Mouse (Mus musculus): Measurements from ENCODE around the gene Mus81.

GRCm38 (mm10) chr19:5447515-5448353 lies 40.5 kb downstream of the Mus81 start, which contains the start of gene Fosl1:
- no peak for TF ChIP-seq CTCF (IDR thresholded peaks at IDR 0.05; ENCODE audit: borderline replicate concordance, extremely low read depth, insufficient read depth, insufficient read length)
- no peak for TF ChIP-seq POLR2A (IDR thresholded peaks at IDR 0.05; ENCODE audit: borderline replicate concordance, extremely low read depth, insufficient read depth, insufficient read length, poor library complexity, severe bottlenecking)

All from brain, embryonic 14.5 days (tissue).